Mouse (Mus musculus) heart, postnatal 4 days (tissue): ENCODE measurements around the gene Pex3. TPM values are rescaled to one million over a fixed set of nuclear protein-coding genes. Genes with fewer than 3 reads are reported as not detected.
"Not testable (repeated sequence)": the region's sequence is repeated elsewhere in the genome, so short reads cannot be mapped to it uniquely, and the experiment has no call there.

ENCODE experiments used
- DNase-seq: peaks from one replicate; pipeline ENCODE4 v3.0.0; 2021
- total RNA-seq, 2 experiments: library from RNA; stranded (reverse); gene quantifications; 2 replicates each; pipeline ENCODE4 v1.2.3; 2021

Pex3 gene
- total RNA-seq, 2 experiments from 2014 or later = 25.1 to 27.7 TPM

- DNase-seq = peak; percentile 43
Measured at GRCm38 (mm10) chr10:13534751-13535150, 18.2 kb downstream of the Pex3 start.

DNA sequence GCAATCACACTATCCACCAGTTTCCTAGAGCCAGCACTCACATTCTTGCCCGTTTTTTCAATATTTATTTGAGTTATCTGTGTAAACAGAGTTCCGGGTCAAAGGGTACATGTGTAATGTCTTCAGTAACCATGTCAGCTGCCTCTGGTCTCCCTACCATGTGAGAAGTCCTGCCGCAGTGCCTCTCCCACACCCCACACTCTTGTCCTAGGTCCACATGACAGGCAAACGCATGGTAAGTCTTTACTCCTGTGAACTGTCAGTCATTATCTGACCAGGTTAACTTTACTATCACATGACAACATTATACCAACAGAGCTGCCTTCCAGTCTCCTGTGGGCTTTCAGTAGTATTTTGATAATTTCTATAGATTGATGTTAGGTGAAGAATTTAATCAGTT lies 24.8 kb downstream of the Pex3 start:
- DNase-seq = no peak

DNA sequence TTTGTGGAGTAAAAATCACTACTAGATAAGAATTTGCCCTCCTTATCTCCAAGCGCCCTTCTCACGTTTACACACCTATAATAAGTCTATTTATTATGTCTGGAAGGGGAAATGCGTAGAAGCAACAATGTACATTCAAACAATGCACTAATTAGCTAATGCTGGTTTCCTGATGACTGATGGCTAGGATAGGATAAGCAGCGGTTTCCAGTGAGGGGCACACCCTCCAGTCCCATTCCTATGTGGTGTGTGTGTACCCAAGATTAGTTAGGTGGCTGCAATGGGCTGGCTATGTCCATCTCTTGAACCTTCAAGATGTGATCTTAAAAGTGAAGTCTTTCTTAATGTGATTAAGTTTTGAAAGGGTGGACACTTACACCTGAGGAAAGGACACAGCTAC lies 31.1 kb downstream of the Pex3 start:
- DNase-seq = no peak

DNA sequence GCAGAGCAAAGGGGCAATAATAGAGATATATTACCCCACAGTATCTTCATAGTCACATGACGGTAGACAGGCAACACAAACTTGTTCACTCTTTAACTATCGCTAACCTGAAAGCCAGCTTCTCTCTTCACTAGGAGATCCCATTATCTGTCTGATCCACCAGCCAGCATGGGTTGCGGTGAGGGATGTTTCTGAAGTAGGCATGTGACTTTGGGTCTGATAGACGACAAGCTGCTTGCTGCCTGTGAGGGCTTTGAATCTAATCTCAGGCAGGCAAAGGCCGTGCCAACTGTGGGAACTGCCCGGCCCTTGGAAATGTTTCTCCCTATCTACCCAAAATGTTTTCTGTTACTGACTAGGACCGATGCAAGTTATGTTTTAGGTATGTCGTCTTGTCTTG lies 50.6 kb downstream of the Pex3 start:
- peak; percentile 44 for DNase-seq

DNA sequence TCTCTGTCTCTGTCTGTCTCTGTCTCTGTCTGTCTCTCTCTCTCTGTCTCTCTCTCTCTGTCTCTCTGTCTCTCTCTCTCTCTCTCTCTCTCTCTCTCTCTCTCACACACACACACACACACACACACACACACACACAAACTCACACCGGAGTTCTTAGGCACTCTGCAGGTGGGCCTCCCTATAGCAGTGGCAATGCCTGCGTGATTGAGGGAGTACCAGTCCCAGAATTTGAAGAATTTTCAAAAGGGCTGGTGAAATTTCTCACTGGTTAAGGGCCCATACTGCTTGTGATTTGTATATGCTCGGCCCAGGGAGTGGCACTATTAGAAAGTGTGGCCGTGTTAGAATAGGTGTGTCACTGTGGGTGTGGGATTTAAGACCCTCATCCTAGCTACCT lies 51.4 kb downstream of the Pex3 start:
- not testable (repeated sequence) for DNase-seq

- DNase-seq = peak; percentile 91
Measured at GRCm38 (mm10) chr10:13500938-13501496, 51.9 kb downstream of the Pex3 start.

GRCm38 (mm10) chr10:13500473-13500872 lies 52.5 kb downstream of the Pex3 start:
- peak; percentile 15 for DNase-seq

DNA sequence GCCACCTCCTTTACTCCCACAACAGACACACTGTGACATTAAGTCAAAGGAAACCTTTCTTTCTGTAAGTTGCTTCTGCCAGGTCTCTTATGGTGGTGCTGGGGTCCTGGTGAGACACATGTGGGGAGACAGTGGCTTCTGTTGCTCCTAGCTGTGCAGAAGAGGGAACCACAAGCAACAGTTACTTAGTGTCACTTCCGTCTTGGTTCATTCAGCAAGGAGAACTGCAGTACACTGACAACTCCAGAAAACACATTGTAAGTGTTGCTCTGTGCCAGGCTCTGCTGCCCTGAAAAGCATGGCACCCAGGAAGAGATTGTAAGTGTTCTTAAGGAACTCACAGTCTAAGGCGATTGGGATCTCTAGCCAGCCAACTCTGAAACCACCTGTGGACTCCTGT lies 53.6 kb downstream of the Pex3 start, which contains the start of gene Fuca2:
TSS of gene Fuca2 (plus strand) at position 210 of the 400 bp plus-strand sequence.
- DNase-seq = no peak

DNA sequence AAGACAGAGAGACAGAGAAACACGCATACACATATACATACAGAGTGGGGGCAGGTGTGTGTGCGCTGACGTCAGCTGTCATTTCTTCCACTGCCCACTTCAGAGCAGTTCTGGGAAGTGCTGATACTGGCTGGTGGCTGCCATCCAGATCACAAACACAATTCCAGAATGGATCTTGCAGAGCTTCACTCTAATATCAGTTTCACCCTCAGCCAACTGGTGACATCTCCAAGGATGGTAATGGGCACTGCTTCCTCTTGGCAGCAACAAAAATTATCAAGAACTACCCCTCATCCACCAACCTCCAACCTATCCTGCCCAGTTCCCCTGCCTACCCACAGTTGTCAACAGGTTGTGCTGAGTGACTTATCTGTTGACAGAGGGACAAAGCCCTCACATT lies 56.6 kb downstream of the Pex3 start:
- DNase-seq = peak; percentile 72

DNA sequence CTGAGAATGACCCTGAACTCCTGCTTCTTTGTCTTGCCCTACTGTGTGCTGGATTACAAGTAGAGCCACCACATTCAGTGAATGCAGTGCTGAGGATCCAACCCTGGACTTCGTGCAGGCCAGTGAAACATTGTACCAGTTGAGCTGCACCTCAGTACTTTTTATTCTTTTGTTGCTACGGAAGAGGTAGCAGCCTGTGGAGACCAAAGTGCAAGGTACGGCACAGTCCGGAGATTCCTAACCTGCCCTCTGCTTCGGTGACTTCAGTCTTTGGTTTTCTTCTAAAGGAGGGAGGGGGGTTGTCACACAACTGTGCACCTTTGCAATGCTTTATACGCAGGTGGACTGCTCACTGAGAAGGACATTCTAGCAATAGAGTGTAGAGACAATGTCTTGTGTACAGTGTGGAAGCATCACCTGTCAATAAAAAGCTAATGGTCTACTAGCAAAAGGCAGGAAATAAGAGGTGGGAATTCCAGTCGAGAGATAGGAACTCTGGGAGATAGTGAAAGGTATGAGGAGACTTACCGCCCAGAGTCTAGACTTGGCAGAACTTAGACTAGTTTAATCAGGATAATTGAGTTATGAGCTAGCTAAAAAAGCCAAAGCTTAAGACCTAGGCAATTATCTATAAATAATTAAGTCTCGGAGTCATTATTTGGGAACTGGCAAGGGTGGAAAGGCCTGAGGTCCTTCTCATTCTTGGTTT lies 58.8 kb downstream of the Pex3 start:
- no peak for DNase-seq

DNA sequence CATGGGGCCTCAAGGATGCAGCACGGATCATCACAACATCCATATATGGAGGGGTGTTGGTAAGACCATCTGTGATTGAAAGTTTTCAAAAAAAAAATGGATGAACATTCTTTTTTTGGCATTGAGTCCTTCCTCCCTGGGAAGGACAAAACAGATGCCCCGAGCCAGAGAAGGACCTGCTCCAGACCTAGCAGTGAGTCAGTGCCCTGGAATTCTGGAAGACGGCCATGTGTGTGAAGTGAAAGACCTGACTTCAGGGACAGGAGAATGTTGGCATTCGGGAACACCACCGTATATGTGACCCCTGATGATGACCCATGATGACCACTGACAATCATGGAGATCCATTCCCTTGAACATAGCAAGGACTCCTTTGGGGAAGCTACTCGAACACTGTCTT lies 63.3 kb downstream of the Pex3 start:
- DNase-seq = peak; percentile 69

DNA sequence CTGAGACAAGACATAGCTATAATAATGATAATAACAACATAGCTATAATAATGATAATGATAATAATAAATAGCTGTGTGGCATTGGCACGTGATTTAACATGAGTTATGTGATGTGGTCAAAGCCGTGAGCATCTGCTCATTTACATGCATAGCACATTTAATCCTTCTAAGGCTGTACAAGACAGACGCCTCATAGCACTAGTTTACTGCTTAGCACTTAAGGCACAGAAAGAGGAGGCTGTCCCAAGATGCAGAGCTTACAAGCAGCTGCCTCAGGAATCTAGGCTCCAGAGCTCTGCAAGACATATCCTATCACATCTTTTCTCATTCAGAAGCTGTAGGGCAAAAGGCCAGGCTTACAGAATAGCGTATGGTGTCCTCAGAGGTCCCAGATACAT lies 67.0 kb downstream of the Pex3 start:
- DNase-seq = no peak

DNA sequence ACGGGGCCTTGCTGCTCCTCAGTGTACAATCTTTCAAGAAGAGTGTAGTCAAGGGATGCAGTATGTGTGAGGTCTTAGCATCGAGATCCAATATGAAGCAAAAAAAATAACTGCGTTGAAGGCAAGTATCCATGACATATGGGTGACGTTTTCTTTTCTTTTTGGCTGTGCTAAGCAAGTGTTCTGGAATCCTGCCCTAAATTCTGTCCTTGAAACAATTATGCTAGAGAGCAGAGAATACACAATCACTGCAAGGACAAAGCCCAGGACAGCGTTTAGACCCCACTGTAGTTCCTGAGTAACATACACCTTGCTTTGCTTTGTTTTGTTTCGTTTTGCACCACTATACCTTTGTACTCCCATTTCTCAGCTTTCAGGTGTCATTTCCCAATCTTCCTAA lies 73.6 kb downstream of the Pex3 start:
- DNase-seq = no peak

DNA sequence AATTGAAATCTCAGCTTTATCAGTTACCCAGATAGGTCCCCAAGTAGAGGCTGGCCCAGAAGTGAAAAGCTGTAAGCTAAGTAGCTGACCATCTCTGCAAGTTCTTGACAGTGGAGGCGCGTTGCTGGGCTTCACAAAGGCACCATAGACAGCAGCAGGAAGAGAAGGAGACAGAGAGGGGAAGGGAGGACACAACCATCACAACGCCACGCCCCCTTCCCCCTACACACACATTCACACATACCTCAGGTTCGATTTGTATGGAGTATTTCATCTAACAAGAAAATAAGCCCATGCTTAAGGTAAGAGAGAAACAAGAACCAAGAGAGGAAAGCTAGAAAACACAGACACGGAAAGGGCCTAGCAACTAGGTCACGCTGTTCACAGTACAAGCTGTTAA lies 77.8 kb downstream of the Pex3 start:
- no peak for DNase-seq

DNA sequence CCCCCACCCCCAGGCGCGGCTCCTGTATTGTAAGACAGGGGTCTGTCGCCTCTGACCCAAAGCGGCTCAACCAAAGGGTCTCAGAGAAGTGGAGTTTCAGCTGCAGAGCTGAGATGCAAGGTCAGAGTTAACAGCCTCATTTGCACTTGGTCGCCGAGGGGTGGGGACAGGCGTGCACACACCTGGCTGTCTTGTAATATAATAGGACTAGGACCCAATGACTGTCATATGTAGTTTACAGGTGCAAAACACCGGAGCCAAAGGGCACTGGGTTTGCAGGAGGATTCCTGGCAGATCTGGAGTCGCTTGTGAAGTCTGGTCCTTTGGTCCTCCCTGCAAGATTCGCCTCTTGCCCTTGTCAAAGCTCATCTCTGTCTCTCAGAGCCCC lies 78.4 kb downstream of the Pex3 start:
- no peak for DNase-seq

Other genes starting within 250 kb of the Pex3 start
- 10 to 100 TPM; 78.3 to 79.5 TPM for gene Phactr2, start 78.7 kb downstream of the Pex3 start, total RNA-seq
- 100 to 1,000 TPM; 261 to 315 TPM for gene Fuca2, start 53.6 kb downstream of the Pex3 start, total RNA-seq
- 1 to 10 TPM; 4.3 to 5.0 TPM for gene Adat2, start 248 bp downstream of the Pex3 start, total RNA-seq